Mouse (Mus musculus): ENCODE measurements around the gene Olfr1371.

DNA sequence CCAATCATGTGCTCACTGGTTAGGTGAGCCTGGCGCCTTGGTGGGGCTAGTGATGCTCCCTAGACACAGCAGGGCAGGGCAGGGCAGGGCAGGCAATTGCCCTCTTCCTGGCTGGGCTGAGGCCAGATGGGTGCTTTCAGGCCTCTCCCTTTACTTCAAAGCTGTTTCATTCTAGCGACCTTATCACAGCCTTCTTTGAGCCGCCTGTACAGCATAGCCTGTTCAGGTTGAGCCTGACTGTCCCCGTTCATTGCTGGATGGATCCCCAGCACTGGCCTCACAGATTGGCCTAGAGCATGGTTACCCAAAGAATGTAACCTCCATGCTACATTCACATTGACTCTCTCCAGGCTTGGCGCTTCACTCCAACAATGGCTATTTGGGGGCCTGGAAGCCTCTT, 16.9 kb upstream of the Olfr1371 start:
- TF ChIP-seq CTCF (IDR thresholded peaks at IDR 0.05; ENCODE audit: low read depth) (no peak), EP300 (IDR thresholded peaks at IDR 0.05; ENCODE audit: low read depth) (no peak)
